Mouse (Mus musculus) E14TG2a.4 (cell line): Measurements from ENCODE around the gene Ip6k3.

Source experiments
- CTCF ChIP-seq: conservative IDR thresholded peaks from 2 replicates; pipeline ENCODE4 v1.5.1; 2014; ENCODE audit warnings: low read length
- NANOG ChIP-seq: IDR thresholded peaks from 2 replicates; pipeline ENCODE4 v1.6.1; 2014; ENCODE audit warnings: borderline replicate concordance, low read length, mixed read lengths

DNA sequence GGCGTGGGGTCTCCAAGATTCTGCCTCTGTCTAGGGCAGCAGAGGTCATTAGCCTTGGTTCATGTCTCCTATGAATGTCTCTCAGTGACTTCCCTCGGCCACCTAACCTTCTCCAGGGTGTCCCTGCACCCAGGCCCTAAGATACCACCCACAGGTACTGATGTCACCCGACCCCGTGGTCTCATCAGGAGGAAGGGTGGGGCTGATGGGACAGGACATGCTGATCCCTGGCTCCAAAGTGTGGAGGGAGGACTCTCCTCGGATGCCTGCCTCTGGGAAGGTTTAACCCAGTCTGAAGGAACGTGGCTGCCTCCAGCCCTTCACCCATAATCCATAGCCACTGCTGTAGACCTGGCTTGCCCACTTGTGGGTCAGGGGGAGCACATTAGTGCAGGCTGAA is 694 bp downstream of the Ip6k3 start:
- TF ChIP-seq CTCF (no peak), NANOG (no peak)
